Mouse (Mus musculus): ENCODE data around the gene Naaladl2. TPM values are rescaled to one million over a fixed set of nuclear protein-coding genes. Genes with fewer than 3 reads are reported as not detected.

Gene Naaladl2
- total RNA-seq (2012; rRNA removed) = under 0.01 and 0.16 TPM in 2 replicates

- H3K9me3 ChIP-seq (ENCODE audit: control insufficient read depth, insufficient read depth, low read depth, low read length) = no peaks in the 10 kb centered on the region
- H3K4me3 ChIP-seq (ENCODE audit: insufficient read depth in 1 of 2, low read depth in 1 of 2, low read length in 2 of 2, poor library complexity in 1 of 2, severe bottlenecking in 1 of 2) = peak within 1 kb of the TSS; percentile 78 to 87
- no peaks in the 10 kb centered on the region for H3K36me3 ChIP-seq (ENCODE audit: control insufficient read depth, insufficient read depth, low read length, poor library complexity, severe bottlenecking)
- peak within 1 kb of the TSS; percentile 80 for H3K9ac ChIP-seq (ENCODE audit: insufficient read depth, low read depth, low read length, poor library complexity, severe bottlenecking)
- DNase-seq (ENCODE audit: low read depth, low spot score) = no peak
- no peak for TF ChIP-seq MAFK (IDR thresholded peaks at IDR 0.05; ENCODE audit: insufficient read depth, low read depth, low read length)
- no peak for TF ChIP-seq ZNF384 (IDR thresholded peaks at IDR 0.05; ENCODE audit: low read depth, low read length)
- TF ChIP-seq CHD2 (IDR thresholded peaks at IDR 0.05; ENCODE audit: low read depth, low read length) = no peak
- no peak for TF ChIP-seq ZC3H11A (IDR thresholded peaks at IDR 0.05; ENCODE audit: borderline replicate concordance, low read depth, low read length)
- 0 out of 2 replicates have a peak, but pooled peaks have one; percentile 23 for TF ChIP-seq HCFC1 (IDR thresholded peaks at IDR 0.05; ENCODE audit: borderline replicate concordance, insufficient read depth, low read length)
- in situ Hi-C loops (cut with MboI; ENCODE audit: low sequenced_read_pairs in 2 of 2, unreplicated experiment in 2 of 2) = no loop called here
- no peaks in the 10 kb centered on the region for H3K4me1 ChIP-seq (ENCODE audit: control insufficient read depth in 2 of 2, insufficient read depth in 2 of 2, low read length in 2 of 2, poor library complexity in 1 of 2)
- no peak within 1 kb of the TSS; the same call in 1 of the 2 replicates for H3K27ac ChIP-seq (ENCODE audit: insufficient read depth, low read depth, low read length, poor library complexity, severe bottlenecking)
These were observed at the start of gene Naaladl2 for GRCm38 (mm10) chr3:25143555-25144311. Naaladl2 (minus strand) TSS chr3:25144261.

- H3K9me3 ChIP-seq (ENCODE audit: control insufficient read depth, insufficient read depth, low read depth, low read length) = peaks cover 10% of the 10 kb centered on the region
- no peaks in the 10 kb centered on the region for H3K4me1 ChIP-seq (ENCODE audit: control insufficient read depth in 2 of 2, insufficient read depth in 2 of 2, low read length in 2 of 2, poor library complexity in 1 of 2)
- in situ Hi-C loops (cut with MboI; ENCODE audit: low sequenced_read_pairs in 2 of 2, unreplicated experiment in 2 of 2) = no loop called here
- DNase-seq (ENCODE audit: low read depth, low spot score) = no peak
- H3K4me3 ChIP-seq (ENCODE audit: insufficient read depth in 1 of 2, low read depth in 1 of 2, low read length in 2 of 2, poor library complexity in 1 of 2, severe bottlenecking in 1 of 2) = no peak overlapping the region
- no peak overlapping the region for H3K27ac ChIP-seq (ENCODE audit: insufficient read depth, low read depth, low read length, poor library complexity, severe bottlenecking)
- TF ChIP-seq ZC3H11A (IDR thresholded peaks at IDR 0.05; ENCODE audit: borderline replicate concordance, low read depth, low read length) (no peak), CHD2 (IDR thresholded peaks at IDR 0.05; ENCODE audit: low read depth, low read length) (no peak)
- peaks cover 2% of the 10 kb centered on the region; the same call in 1 of the 2 replicates for H3K36me3 ChIP-seq (ENCODE audit: control insufficient read depth, insufficient read depth, low read length, poor library complexity, severe bottlenecking)
- no peak overlapping the region for H3K9ac ChIP-seq (ENCODE audit: insufficient read depth, low read depth, low read length, poor library complexity, severe bottlenecking)
These were observed 7.7 kb upstream of the Naaladl2 start for GRCm38 (mm10) chr3:25151721-25152120.

GRCm38 (mm10) chr3:25147271-25147670 is 3.2 kb upstream of the Naaladl2 start:
- no peak for DNase-seq (ENCODE audit: low read depth, low spot score)
- H3K9me3 ChIP-seq (ENCODE audit: control insufficient read depth, insufficient read depth, low read depth, low read length) = peaks cover 5% of the 10 kb centered on the region; the same call in 1 of the 2 replicates
- H3K27ac ChIP-seq (ENCODE audit: insufficient read depth, low read depth, low read length, poor library complexity, severe bottlenecking) = no peak overlapping the region
- no peaks in the 10 kb centered on the region for H3K4me1 ChIP-seq (ENCODE audit: control insufficient read depth in 2 of 2, insufficient read depth in 2 of 2, low read length in 2 of 2, poor library complexity in 1 of 2)
- no peak overlapping the region for H3K9ac ChIP-seq (ENCODE audit: insufficient read depth, low read depth, low read length, poor library complexity, severe bottlenecking)
- H3K36me3 ChIP-seq (ENCODE audit: control insufficient read depth, insufficient read depth, low read length, poor library complexity, severe bottlenecking) = peaks cover 2% of the 10 kb centered on the region; the same call in 1 of the 2 replicates
- no peak for TF ChIP-seq HCFC1 (IDR thresholded peaks at IDR 0.05; ENCODE audit: borderline replicate concordance, insufficient read depth, low read length)
- no peak for TF ChIP-seq ZNF384 (IDR thresholded peaks at IDR 0.05; ENCODE audit: low read depth, low read length)
- no peak overlapping the region for H3K4me3 ChIP-seq (ENCODE audit: insufficient read depth in 1 of 2, low read depth in 1 of 2, low read length in 2 of 2, poor library complexity in 1 of 2, severe bottlenecking in 1 of 2)
- in situ Hi-C loops (cut with MboI; ENCODE audit: low sequenced_read_pairs in 2 of 2, unreplicated experiment in 2 of 2) = no loop called here

GRCm38 (mm10) chr3:25144961-25145697 is 1.1 kb upstream of the Naaladl2 start:
- Histone ChIP-seq H3K4me3 (ENCODE audit: insufficient read depth in 1 of 2, low read depth in 1 of 2, low read length in 2 of 2, poor library complexity in 1 of 2, severe bottlenecking in 1 of 2) (no peak overlapping the region), H3K4me1 (ENCODE audit: control insufficient read depth in 2 of 2, insufficient read depth in 2 of 2, low read length in 2 of 2, poor library complexity in 1 of 2) (no peaks in the 10 kb centered on the region), H3K27ac (ENCODE audit: insufficient read depth, low read depth, low read length, poor library complexity, severe bottlenecking) (no peak overlapping the region), H3K9ac (ENCODE audit: insufficient read depth, low read depth, low read length, poor library complexity, severe bottlenecking) (no peak overlapping the region), H3K36me3 (ENCODE audit: control insufficient read depth, insufficient read depth, low read length, poor library complexity, severe bottlenecking) (no peaks in the 10 kb centered on the region), H3K9me3 (ENCODE audit: control insufficient read depth, insufficient read depth, low read depth, low read length) (peaks cover 3% of the 10 kb centered on the region; the same call in 1 of the 2 replicates)
- DNase-seq (ENCODE audit: low read depth, low spot score) = no peak
- in situ Hi-C loops (cut with MboI; ENCODE audit: low sequenced_read_pairs in 2 of 2, unreplicated experiment in 2 of 2) = no loop called here
- TF ChIP-seq ZC3H11A (IDR thresholded peaks at IDR 0.05; ENCODE audit: borderline replicate concordance, low read depth, low read length) (no peak), HCFC1 (IDR thresholded peaks at IDR 0.05; ENCODE audit: borderline replicate concordance, insufficient read depth, low read length) (no peak), MAFK (IDR thresholded peaks at IDR 0.05; ENCODE audit: insufficient read depth, low read depth, low read length) (no peak), CHD2 (IDR thresholded peaks at IDR 0.05; ENCODE audit: low read depth, low read length) (no peak), ZNF384 (IDR thresholded peaks at IDR 0.05; ENCODE audit: low read depth, low read length) (no peak)
